1 mouse cellular context compared by ENCODE assay signal in the genomic region with DNA sequence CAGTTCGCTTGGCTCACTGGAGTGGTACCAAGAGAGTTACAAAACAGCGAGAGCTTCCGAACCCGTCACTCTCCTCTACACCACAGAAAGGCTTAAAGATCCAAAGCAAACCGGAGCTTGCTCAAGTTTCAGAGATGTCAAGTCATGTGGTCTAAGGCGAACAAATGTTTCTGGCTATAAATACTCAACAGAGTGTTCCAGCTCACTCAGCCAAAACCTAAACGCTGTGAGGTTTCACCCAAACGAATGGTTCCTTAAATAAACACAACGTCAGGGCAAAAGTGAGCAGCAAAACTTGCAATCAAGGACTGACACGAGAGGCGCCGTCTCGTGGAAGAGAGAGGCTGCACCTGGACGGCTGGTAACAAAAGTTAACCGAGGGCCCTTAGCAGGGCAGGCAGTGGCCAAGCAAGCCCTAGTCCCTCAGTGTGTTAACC.
TF ChIP-seq lines count a peak whose summit lies in the region.

No protein-coding gene starts in this region.

TF ChIP-seq in CH12.LX, 34 proteins besides CTCF, POLR2A, EP300 and RAD21 (continued from another document):
- TF ChIP-seq MAFK (IDR thresholded peaks at IDR 0.05; ENCODE audit: insufficient replicate concordance, low read length) (peak; percentile 77), HCFC1 (IDR thresholded peaks at IDR 0.05; ENCODE audit: low read depth, low read length) (no peak), ETS1 (conservative IDR thresholded peaks at IDR 0.05; ENCODE audit: low read depth, low read length) (peak; percentile 94), BHLHE40 (IDR thresholded peaks at IDR 0.05; ENCODE audit: low read depth, low read length) (peak; percentile 94), PAX5 (IDR thresholded peaks at IDR 0.05; ENCODE audit: low read length) (no peak), E2F4 (IDR thresholded peaks at IDR 0.05; ENCODE audit: insufficient replicate concordance, low read depth, low read length) (no peak), UBTF (IDR thresholded peaks at IDR 0.05; ENCODE audit: low read depth, low read length) (peak; percentile 55; the same call in 1 of the 2 replicates), TBP (conservative IDR thresholded peaks at IDR 0.05; ENCODE audit: low read depth, low read length) (peak; percentile 76; the same call in 1 of the 2 replicates), ZNF384 (IDR thresholded peaks at IDR 0.05; ENCODE audit: low read depth, low read length) (no peak), ZC3H11A (IDR thresholded peaks at IDR 0.05; ENCODE audit: low read depth, low read length) (no peak; the same call in 1 of the 2 replicates), SIN3A (IDR thresholded peaks at IDR 0.05; ENCODE audit: low read length) (peak; percentile 65; the same call in 1 of the 2 replicates), JUND (conservative IDR thresholded peaks at IDR 0.05; ENCODE audit: low read depth, low read length) (0 out of 2 replicates have a peak, but pooled peaks have one; percentile 58)
TF ChIP-seq in CH12.LX: peak in this region for 20.
